Mouse (Mus musculus) megakaryocyte, embryonic 14.5 days (primary cell): ENCODE data around the gene Bhmt2. TPM values are rescaled to one million over a fixed set of nuclear protein-coding genes. Genes with fewer than 3 reads are reported as not detected.
A peak's percentile ranks its signal among the peaks of the same experiment; 100 is the strongest.

Experiments used
- H3K27me3 ChIP-seq: replicated peaks from 2 replicates; pipeline ENCODE3; 2012; ENCODE audit warnings: inconsistent platforms
- H3K36me3 ChIP-seq: replicated peaks from 2 replicates; pipeline ENCODE3; 2012; ENCODE audit warnings: low read length, inconsistent platforms, mixed read lengths
- H3K4me1 ChIP-seq: 2 replicates; pipeline ENCODE4 v1.6.1; 2012; ENCODE audit warnings: inconsistent platforms
- H3K4me3 ChIP-seq: replicated peaks from 2 replicates; pipeline ENCODE3; 2012; ENCODE audit warnings: moderate library complexity, mild to moderate bottlenecking, inconsistent platforms
- H3K9me3 ChIP-seq: 2 replicates; pipeline ENCODE4 v1.6.1; 2012; ENCODE audit warnings: inconsistent platforms
- FLI1 ChIP-seq: IDR thresholded peaks from 2 replicates; pipeline ENCODE4 v1.6.1; 2012; ENCODE audit warnings: low read length, inconsistent platforms, mixed read lengths
- GATA1 ChIP-seq: IDR thresholded peaks from 3 replicates; pipeline ENCODE4 v1.6.1; 2012; ENCODE audit warnings: mixed read lengths, low read length, inconsistent platforms, borderline replicate concordance
- polyA plus RNA-seq: library from polyadenylated mRNA; stranded (reverse); fragments of >175 nt; gene quantifications from 2 replicates; pipeline ENCODE4 v1.2.3, GENCODE M21; 2012; ENCODE audit warnings: low replicate concordance; ENCODE audit not compliant: insufficient read depth

Gene Bhmt2
- not detected in 2 replicates for polyA plus RNA-seq

DNA sequence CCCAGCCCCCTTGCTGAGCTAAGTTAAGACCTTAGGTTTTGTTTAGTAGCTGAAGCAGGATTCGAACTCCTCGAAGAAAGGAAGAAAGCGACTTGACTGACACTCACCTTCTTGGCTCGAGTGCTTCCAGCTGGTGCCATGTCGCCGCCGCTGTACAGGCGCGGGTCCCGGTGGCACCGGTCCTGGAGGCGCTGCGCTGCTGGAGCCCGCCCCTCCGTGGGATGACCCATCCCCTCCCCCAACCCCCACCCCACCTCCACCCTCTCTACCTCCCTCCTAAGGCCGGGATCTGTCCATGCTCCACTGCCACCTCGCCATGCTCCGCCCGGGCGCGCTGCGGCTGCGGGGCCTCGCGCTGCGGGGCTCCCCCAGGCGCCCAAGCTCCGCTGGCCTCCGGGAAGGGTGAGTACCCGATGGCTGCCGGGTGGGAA lies at the start of gene Bhmt2, which contains the start of gene Dmgdh:
Bhmt2 (minus strand) TSS at position 172 of the 431 bp plus-strand sequence.
Dmgdh (plus strand) TSS at position 303 of the 431 bp plus-strand sequence.
- TF ChIP-seq FLI1: no peak
- no peak for TF ChIP-seq GATA1
- H3K36me3 ChIP-seq: no peaks in the 10 kb centered on the region
- H3K27me3 ChIP-seq: peaks cover 20% of the 10 kb centered on the region
- H3K4me3 ChIP-seq: no peak within 1 kb of the TSS
- peaks cover 39% of the 10 kb centered on the region for H3K9me3 ChIP-seq
- H3K4me1 ChIP-seq: no peaks in the 10 kb centered on the region

DNA sequence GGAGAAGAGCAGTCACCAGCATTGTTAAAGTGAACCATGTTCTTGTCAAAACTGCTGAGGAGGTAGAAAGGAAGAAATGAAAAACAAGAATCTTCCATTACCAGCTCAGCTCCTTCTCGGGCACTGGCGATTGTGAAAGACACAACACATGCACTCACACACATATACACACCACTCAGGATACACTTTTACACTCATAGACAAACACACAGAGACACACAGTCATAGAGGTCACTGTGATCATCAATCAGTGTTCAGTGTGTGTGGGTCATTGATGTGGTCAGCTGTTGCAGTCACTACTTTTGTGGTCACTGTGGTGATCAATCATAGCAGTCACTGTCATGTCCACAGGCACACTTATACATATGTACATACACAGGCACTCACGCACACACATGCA lies 49.4 kb upstream of the Bhmt2 start:
- Histone ChIP-seq H3K27me3 (peaks cover 3% of the 10 kb centered on the region), H3K9me3 (no peaks in the 10 kb centered on the region), H3K4me1 (no peaks in the 10 kb centered on the region; the same call in none of the 2 replicates), H3K36me3 (no peaks in the 10 kb centered on the region), H3K4me3 (peak overlapping the region; percentile 28)
- TF ChIP-seq FLI1: no peak
- no peak for TF ChIP-seq GATA1

- Histone ChIP-seq H3K4me1 (no peaks in the 10 kb centered on the region; the same call in none of the 2 replicates), H3K27me3 (peaks cover 3% of the 10 kb centered on the region), H3K36me3 (no peaks in the 10 kb centered on the region), H3K4me3 (no peak overlapping the region), H3K9me3 (no peaks in the 10 kb centered on the region)
- TF ChIP-seq GATA1: no peak
- TF ChIP-seq FLI1: no peak
These were observed 47.8 kb upstream of the Bhmt2 start for GRCm38 (mm10) chr13:93721916-93722315.

DNA sequence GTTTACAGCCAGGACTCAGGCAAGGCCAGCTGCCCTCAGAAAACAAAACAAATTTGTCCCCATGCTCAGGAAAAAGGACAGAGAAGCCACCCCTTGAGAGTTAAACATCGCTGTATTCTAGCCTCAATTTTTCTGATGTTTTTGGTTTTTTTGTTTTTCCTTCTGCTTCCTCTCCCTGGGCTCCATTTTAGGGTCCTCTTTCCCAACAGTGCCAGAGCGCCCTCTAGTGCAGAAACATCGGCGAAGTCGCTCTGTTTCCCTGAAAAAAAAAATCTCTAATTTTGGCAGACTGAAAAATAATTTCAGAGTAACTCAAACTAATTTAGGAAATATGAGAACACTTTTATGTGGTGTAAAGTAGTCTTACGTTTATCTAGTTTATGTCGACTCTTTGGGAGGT lies 44.8 kb upstream of the Bhmt2 start:
- Histone ChIP-seq H3K4me1 (no peaks in the 10 kb centered on the region; the same call in 1 of the 2 replicates), H3K4me3 (no peak overlapping the region), H3K9me3 (no peaks in the 10 kb centered on the region), H3K36me3 (no peaks in the 10 kb centered on the region), H3K27me3 (peaks cover 3% of the 10 kb centered on the region)
- TF ChIP-seq FLI1 (no peak), GATA1 (no peak)

- TF ChIP-seq FLI1 (no peak), GATA1 (no peak)
- no peaks in the 10 kb centered on the region for H3K36me3 ChIP-seq
- H3K4me1 ChIP-seq: no peaks in the 10 kb centered on the region
- H3K27me3 ChIP-seq: peaks cover 1% of the 10 kb centered on the region
- 0 out of 2 replicates have a peak, but pooled peaks cover 3% of the 10 kb centered on the region for H3K9me3 ChIP-seq
- H3K4me3 ChIP-seq: no peak overlapping the region
These were observed 43.0 kb upstream of the Bhmt2 start for GRCm38 (mm10) chr13:93717113-93717512.

- TF ChIP-seq FLI1 (no peak), GATA1 (no peak)
- Histone ChIP-seq H3K9me3 (0 out of 2 replicates have a peak, but pooled peaks cover 3% of the 10 kb centered on the region), H3K27me3 (no peaks in the 10 kb centered on the region), H3K4me1 (no peaks in the 10 kb centered on the region), H3K4me3 (no peak overlapping the region), H3K36me3 (no peaks in the 10 kb centered on the region)
These were observed 39.7 kb upstream of the Bhmt2 start for GRCm38 (mm10) chr13:93713826-93714225.

GRCm38 (mm10) chr13:93712362-93712761 lies 38.3 kb upstream of the Bhmt2 start:
- TF ChIP-seq FLI1 (no peak), GATA1 (no peak)
- no peaks in the 10 kb centered on the region for H3K36me3 ChIP-seq

GRCm38 (mm10) chr13:93711226-93711625 lies 37.1 kb upstream of the Bhmt2 start:
- H3K27me3 ChIP-seq: no peaks in the 10 kb centered on the region
- no peaks in the 10 kb centered on the region for H3K36me3 ChIP-seq
- no peak overlapping the region for H3K4me3 ChIP-seq
- H3K9me3 ChIP-seq: 0 out of 2 replicates have a peak, but pooled peaks cover 3% of the 10 kb centered on the region
- H3K4me1 ChIP-seq: no peaks in the 10 kb centered on the region
- no peak for TF ChIP-seq GATA1

More at GRCm38 (mm10) chr13:93712362-93712761, 38.3 kb upstream of the Bhmt2 start:
- Histone ChIP-seq H3K27me3 (no peaks in the 10 kb centered on the region), H3K9me3 (0 out of 2 replicates have a peak, but pooled peaks cover 3% of the 10 kb centered on the region), H3K4me3 (no peak overlapping the region), H3K4me1 (no peaks in the 10 kb centered on the region)

- Histone ChIP-seq H3K27me3 (peaks cover 3% of the 10 kb centered on the region), H3K9me3 (0 out of 2 replicates have a peak, but pooled peaks cover 3% of the 10 kb centered on the region), H3K4me1 (no peaks in the 10 kb centered on the region), H3K4me3 (no peak overlapping the region), H3K36me3 (no peaks in the 10 kb centered on the region)
- TF ChIP-seq GATA1: no peak
- TF ChIP-seq FLI1: no peak
These were observed 36.2 kb upstream of the Bhmt2 start for GRCm38 (mm10) chr13:93710325-93710724.

- no peaks in the 10 kb centered on the region for H3K4me1 ChIP-seq
- TF ChIP-seq FLI1: no peak
- no peak for TF ChIP-seq GATA1
These were observed 33.2 kb upstream of the Bhmt2 start for GRCm38 (mm10) chr13:93707271-93707670.

More at GRCm38 (mm10) chr13:93707271-93707670, 33.2 kb upstream of the Bhmt2 start:
- Histone ChIP-seq H3K4me3 (no peak overlapping the region), H3K27me3 (peaks cover 3% of the 10 kb centered on the region), H3K9me3 (0 out of 2 replicates have a peak, but pooled peaks cover 6% of the 10 kb centered on the region), H3K36me3 (no peaks in the 10 kb centered on the region)
